Mouse (Mus musculus) spleen, adult 2 months (tissue): ENCODE results near the gene Atxn1. TPM values are rescaled to one million over a fixed set of nuclear protein-coding genes. Genes with fewer than 3 reads are reported as not detected.

ENCODE experiments used
- DNase-seq, 2 experiments: peaks; one replicate each; pipeline versions ENCODE4 v3.0.0 to v3.0.0-alpha.2; 2012 to 2021; ENCODE audit warnings: low spot score in 2 of 2, low read depth in 1 of 2
- H3K27ac ChIP-seq: fragments of 200-500 bp; 2 replicates; pipeline ENCODE4 v1.5.1; 2012; ENCODE audit warnings: low read length, inconsistent platforms; ENCODE audit not compliant: insufficient read depth
- H3K27me3 ChIP-seq: fragments of 200-500 bp; 2 replicates; pipeline ENCODE4 v1.6.1; 2012; ENCODE audit warnings: mild to moderate bottlenecking, moderate library complexity, low read length, inconsistent platforms; ENCODE audit not compliant: control insufficient read depth, insufficient read depth
- H3K36me3 ChIP-seq: fragments of 200-500 bp; 2 replicates; pipeline ENCODE4 v1.6.1; 2012; ENCODE audit warnings: mild to moderate bottlenecking, low read length, inconsistent platforms; ENCODE audit not compliant: control insufficient read depth, insufficient read depth
- H3K4me1 ChIP-seq: fragments of 200-500 bp; 2 replicates; pipeline ENCODE4 v1.6.1; 2011; ENCODE audit warnings: inconsistent platforms; ENCODE audit not compliant: control insufficient read depth, insufficient read depth, insufficient read length
- H3K4me3 ChIP-seq: fragments of 200-500 bp; 2 replicates; pipeline ENCODE4 v1.5.1; 2011; ENCODE audit warnings: mild to moderate bottlenecking, inconsistent platforms; ENCODE audit not compliant: insufficient read depth, insufficient read length; ENCODE audit errors: extremely low read depth
- CTCF ChIP-seq: fragments of 200-500 bp; IDR thresholded peaks from 2 replicates; pipeline ENCODE4 v1.5.1; 2011; ENCODE audit warnings: mild to moderate bottlenecking, inconsistent platforms; ENCODE audit not compliant: insufficient read depth, insufficient read length, insufficient replicate concordance; ENCODE audit errors: extremely low read depth
- POLR2A ChIP-seq: fragments of 200-500 bp; IDR thresholded peaks from 2 replicates; pipeline ENCODE4 v1.6.1; 2011; ENCODE audit warnings: low read depth, low read length, inconsistent platforms
- WGBS: fragments of 180-500 bp; shearing (Covaris S2); methylation state at CpG from one replicate; pipeline ENCODE4 v1.1.7; 2018; 5-methylcytosine and 5-hydroxymethylcytosine counted together
- polyA plus RNA-seq: library from polyadenylated mRNA; depleted of rRNA; stranded (reverse); fragments of >200 nt; gene quantifications from 2 replicates; pipeline ENCODE4 v1.2.3, GENCODE M21; 2012

Gene Atxn1
- polyA plus RNA-seq, 1 experiment: 10.6 TPM

GRCm38 (mm10) chr13:45940714-45941113, 24.1 kb downstream of the Atxn1 start:
- 88% methylated on average over 4 of the region's 4 CpGs for WGBS
- DNase-seq: no peak
- no peaks in the 10 kb centered on the region for H3K4me1 ChIP-seq
- TF ChIP-seq CTCF (no peak), POLR2A (no peak)
- H3K4me3 ChIP-seq: no peak overlapping the region
- no peaks in the 10 kb centered on the region for H3K36me3 ChIP-seq
- H3K27me3 ChIP-seq: no peaks in the 10 kb centered on the region
- H3K27ac ChIP-seq: no peak overlapping the region

DNA sequence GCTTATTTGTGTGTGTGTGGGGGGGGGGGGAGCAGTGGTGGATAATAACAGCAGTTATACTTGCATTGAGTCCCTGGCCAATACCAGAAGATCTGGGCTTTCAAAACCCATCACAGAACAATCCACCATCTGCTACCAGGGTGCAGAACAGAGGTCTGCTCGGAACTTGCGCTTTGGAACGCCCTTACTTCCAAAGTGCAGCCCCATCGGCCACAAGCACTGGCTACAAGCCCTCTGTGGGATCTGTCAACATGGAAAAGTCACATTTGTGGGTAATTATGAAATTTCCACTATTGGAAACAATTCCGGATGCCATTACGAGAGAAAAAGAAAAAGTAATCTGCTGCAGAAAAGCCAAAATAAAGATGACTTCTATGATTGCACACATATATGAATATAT, 25.2 kb downstream of the Atxn1 start:
- H3K4me1 ChIP-seq: no peaks in the 10 kb centered on the region
- no peak overlapping the region for H3K27ac ChIP-seq
- H3K4me3 ChIP-seq: no peak overlapping the region
- 89% methylated on average over 6 of the region's 6 CpGs for WGBS
- no peaks in the 10 kb centered on the region for H3K36me3 ChIP-seq
- TF ChIP-seq POLR2A (no peak), CTCF (no peak)
- no peaks in the 10 kb centered on the region for H3K27me3 ChIP-seq
- DNase-seq: no peak

DNA sequence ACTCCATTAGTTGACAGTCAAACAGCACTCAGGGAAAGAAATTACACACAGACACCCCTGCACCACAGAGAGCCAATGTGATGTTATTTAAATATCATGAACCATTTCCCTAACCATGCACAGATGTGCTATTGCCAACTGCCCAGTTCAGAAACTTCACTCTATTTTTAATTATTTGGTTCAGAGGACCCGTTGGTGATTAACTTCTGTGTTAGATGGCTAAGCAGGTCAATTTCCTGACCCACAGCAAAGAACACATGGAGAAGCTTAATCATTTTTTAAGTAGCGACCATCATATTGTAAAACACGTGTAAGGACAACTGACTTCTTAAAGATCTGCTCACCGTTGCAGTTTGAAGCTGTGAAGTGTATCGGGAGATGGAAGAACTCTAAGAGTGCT, 26.7 kb downstream of the Atxn1 start:
- 87% methylated on average over 5 of the region's 5 CpGs for WGBS
- TF ChIP-seq CTCF (no peak), POLR2A (no peak)
- no peaks in the 10 kb centered on the region for H3K4me1 ChIP-seq
- no peak overlapping the region for H3K4me3 ChIP-seq
- H3K27me3 ChIP-seq: no peaks in the 10 kb centered on the region
- H3K36me3 ChIP-seq: no peaks in the 10 kb centered on the region
- no peak overlapping the region for H3K27ac ChIP-seq
- DNase-seq: no peak

DNA sequence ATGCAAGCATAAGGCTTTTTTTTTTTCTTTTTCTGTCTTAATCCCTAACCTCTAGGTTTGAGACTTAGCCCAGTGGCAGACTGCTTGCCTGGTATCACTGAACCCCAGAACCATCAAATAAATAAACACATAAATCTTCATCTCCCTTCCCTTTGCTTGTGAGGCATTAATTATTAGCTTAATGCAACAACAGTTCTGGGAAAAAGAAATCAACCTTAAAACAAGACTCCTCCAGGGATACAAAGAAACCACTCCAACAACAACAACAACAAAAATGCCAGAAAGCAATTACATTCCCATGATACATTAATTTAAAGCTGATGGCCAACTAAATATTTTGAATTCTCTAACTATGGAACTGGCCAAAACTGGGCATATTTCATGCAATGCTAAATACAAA, 28.0 kb downstream of the Atxn1 start:
- Histone ChIP-seq H3K27me3 (no peaks in the 10 kb centered on the region), H3K36me3 (no peaks in the 10 kb centered on the region), H3K27ac (no peak overlapping the region), H3K4me1 (no peaks in the 10 kb centered on the region), H3K4me3 (no peak overlapping the region)
- no peak for DNase-seq
- TF ChIP-seq POLR2A: no peak
- no peak for TF ChIP-seq CTCF

DNA sequence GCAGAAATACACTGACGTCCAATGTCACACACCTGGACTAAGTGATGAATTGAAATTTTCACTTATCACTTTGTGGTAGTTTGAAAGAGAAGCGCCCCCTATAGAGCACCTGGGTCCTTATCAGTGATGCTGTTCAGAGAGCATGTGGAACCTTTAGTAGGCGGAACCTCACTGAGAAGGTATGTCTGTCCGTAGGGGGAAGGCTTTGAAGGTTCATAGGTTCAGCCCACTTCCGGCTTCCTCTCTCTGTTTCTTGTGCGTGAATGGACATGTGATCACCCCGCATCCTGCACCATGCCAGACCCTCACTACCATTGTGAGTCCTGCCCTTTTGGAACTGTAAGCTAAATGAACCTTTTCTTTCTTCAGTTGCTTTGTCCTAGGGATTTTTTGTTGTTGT, 29.0 kb downstream of the Atxn1 start:
- Histone ChIP-seq H3K27me3 (no peaks in the 10 kb centered on the region), H3K36me3 (no peaks in the 10 kb centered on the region), H3K4me1 (no peaks in the 10 kb centered on the region), H3K4me3 (no peak overlapping the region), H3K27ac (no peak overlapping the region)
- peak in 1 of 2 experiments; percentile 7 for DNase-seq
- TF ChIP-seq CTCF (no peak), POLR2A (no peak)
- WGBS: 76% methylated on average over 7 of the region's 7 CpGs

DNA sequence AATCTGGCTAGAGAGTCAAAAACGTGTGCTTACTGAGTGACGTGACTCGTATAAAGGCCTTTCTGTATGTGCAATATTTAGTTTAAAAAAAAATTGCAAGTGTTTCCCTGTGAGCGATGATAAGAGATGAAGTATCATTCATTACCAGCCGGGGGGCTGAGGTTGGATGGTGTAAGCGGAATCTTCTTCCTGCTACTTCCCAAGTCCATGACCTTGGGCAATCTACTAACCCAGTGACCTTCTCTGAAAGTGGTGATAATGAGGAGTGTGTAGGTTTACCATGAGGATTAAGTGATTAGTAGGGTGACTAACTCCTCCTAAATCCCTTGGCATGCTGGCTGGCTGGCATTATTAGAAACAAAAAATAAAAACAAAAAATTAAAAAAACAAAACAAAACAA, 30.0 kb downstream of the Atxn1 start:
- H3K4me1 ChIP-seq: no peaks in the 10 kb centered on the region
- DNase-seq: no peak
- TF ChIP-seq POLR2A (no peak), CTCF (no peak)
- no peaks in the 10 kb centered on the region for H3K36me3 ChIP-seq
- no peaks in the 10 kb centered on the region for H3K27me3 ChIP-seq
- H3K4me3 ChIP-seq: no peak overlapping the region
- H3K27ac ChIP-seq: no peak overlapping the region
- whole genome bisulfite sequencing: 83% methylated on average over 6 of the region's 6 CpGs

DNA sequence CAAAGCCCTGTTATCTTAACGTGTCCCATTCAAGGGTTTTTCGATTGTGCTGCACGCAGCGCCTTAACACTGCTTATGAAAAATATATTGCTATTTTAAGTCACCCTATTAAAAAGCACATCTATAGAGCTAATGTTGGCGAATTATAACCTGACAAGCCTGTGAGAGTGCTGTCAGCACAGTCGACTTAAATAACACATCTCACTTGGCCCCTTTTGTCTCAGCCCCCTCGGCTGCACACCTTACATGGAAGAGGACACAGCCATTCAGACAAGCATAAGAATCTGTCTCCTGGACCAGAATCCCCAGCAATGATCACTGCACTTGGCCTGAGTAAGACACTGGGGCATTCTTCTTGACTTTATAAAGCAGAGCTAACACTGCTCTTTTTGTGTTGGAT, 30.7 kb downstream of the Atxn1 start:
- no peaks in the 10 kb centered on the region for H3K36me3 ChIP-seq
- H3K4me1 ChIP-seq: no peaks in the 10 kb centered on the region
- H3K27me3 ChIP-seq: no peaks in the 10 kb centered on the region
- 87% methylated on average over 7 of the region's 7 CpGs for WGBS
- no peak overlapping the region for H3K27ac ChIP-seq
- DNase-seq: no peak
- TF ChIP-seq CTCF (no peak), POLR2A (no peak)
- H3K4me3 ChIP-seq: no peak overlapping the region

DNA sequence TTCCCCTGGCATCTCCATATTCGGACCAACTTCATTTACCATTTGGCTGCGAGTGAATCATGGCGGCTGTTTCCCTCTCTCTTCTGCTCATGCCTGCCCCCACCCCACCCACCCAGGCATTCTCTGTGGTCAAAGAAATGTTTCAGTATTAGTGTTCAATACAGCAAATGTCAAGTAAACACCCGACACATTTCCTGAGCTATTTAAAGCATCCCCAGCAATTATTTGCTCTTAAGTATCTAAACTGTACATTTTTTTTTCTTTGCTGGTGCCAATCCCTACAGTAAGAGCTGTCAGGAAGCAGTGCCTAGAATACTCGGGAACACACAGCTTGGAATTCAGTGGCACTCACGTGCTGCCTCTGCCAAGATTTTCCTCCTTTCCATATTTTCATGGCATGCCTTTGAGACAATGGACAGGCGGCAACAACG, 32.3 kb downstream of the Atxn1 start:
- no peak for DNase-seq
- TF ChIP-seq CTCF (no peak), POLR2A (no peak)
- Histone ChIP-seq H3K4me3 (no peak overlapping the region), H3K36me3 (no peaks in the 10 kb centered on the region), H3K27me3 (no peaks in the 10 kb centered on the region), H3K4me1 (no peaks in the 10 kb centered on the region), H3K27ac (no peak overlapping the region)
- 82% methylated on average over 8 of the region's 8 CpGs for WGBS
